Mouse (Mus musculus): ENCODE measurements at regions not wholly inside any gene's neighbourhood (a gene's known extent, or its start where the extent isn't known, plus 50 kb on each side); places are given as distances from the start of the nearest gene placed in this dataset.

DNA sequence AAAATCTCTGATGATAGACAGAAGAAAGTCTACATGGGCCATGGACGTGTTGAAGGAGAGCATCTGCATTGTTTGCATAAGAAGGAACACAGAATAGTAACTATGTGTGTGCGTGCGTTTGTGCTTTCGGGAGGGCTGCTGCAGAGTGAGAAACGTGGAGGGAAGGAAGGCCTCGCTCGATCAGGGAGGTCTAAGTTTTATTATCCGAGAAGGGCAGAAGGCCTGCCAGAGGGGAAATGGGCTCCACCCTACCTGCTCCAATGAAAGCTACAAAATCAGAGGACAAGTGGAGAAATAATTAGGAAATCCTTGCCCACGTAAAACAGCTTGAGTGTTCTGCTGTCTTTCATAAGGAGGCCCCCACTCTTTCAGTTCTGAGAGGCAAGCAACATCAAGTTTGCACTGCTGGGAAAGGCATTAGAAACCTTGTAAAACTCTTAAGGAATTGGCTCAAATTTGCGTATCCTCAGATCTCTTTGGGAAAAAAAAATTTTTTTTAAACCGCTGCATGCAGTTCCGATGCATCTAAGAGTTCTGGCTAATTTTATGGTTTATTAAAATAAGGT lies 261.7 kb upstream of the Prickle1 start:
- DNase-seq (ENCODE audit: low spot score) (no peak), ATAC-seq (replicated peaks; ENCODE audit: insufficient number of reproducible peaks, low FRiP score, low TSS enrichment, low read depth) (no peak)
- no peak overlapping the region for H3K27ac ChIP-seq (replicated peaks; ENCODE audit: low read depth, low read length)
- 87% methylated on average over 12 of the region's 12 CpGs for WGBS
- no peaks in the 10 kb centered on the region for H3K27me3 ChIP-seq (ENCODE audit: control insufficient read depth, insufficient read depth, low read length)
- H3K4me1 ChIP-seq (ENCODE audit: control insufficient read depth, insufficient read depth, low read length) = no peaks in the 10 kb centered on the region
- no peak overlapping the region for H3K4me2 ChIP-seq (ENCODE audit: low read depth, low read length)
- H3K9me3 ChIP-seq (replicated peaks; ENCODE audit: control insufficient read depth, low read length) = no peaks in the 10 kb centered on the region
- no peak overlapping the region for H3K9ac ChIP-seq (replicated peaks; ENCODE audit: low read length)
- no peaks in the 10 kb centered on the region for H3K36me3 ChIP-seq (replicated peaks; ENCODE audit: control insufficient read depth, insufficient read depth, low read depth, low read length)
- H3K4me3 ChIP-seq (ENCODE audit: low read depth, low read length) = no peak overlapping the region

DNA sequence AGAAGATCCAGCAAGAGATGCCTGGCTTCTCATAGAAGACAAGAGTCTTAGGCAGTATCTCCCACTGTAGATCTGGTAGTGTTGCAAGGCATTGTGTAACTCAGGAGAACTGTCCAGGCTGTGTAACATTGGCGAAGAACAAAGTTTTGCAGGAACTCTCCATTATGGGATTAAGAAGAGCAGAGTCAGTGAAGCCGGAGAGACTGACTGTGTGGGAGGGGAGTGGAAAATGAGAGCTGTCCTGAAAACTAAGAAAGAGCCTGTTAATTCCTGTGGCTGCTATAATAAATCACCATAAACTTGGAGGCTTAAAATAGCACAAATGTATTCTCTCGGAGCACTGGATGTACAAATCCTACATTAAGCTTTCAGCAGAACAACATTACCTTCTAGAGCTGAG lies 257.5 kb upstream of the Prickle1 start:
- Histone ChIP-seq H3K4me1 (ENCODE audit: control insufficient read depth, insufficient read depth, low read length) (no peaks in the 10 kb centered on the region), H3K9me3 (replicated peaks; ENCODE audit: control insufficient read depth, low read length) (no peaks in the 10 kb centered on the region), H3K27me3 (ENCODE audit: control insufficient read depth, insufficient read depth, low read length) (no peaks in the 10 kb centered on the region), H3K36me3 (replicated peaks; ENCODE audit: control insufficient read depth, insufficient read depth, low read depth, low read length) (no peaks in the 10 kb centered on the region), H3K9ac (replicated peaks; ENCODE audit: low read length) (no peak overlapping the region), H3K4me3 (ENCODE audit: low read depth, low read length) (no peak overlapping the region), H3K27ac (replicated peaks; ENCODE audit: low read depth, low read length) (no peak overlapping the region), H3K4me2 (ENCODE audit: low read depth, low read length) (no peak overlapping the region)
- DNase-seq (ENCODE audit: low spot score) (no peak), ATAC-seq (replicated peaks; ENCODE audit: insufficient number of reproducible peaks, low FRiP score, low TSS enrichment, low read depth) (no peak)
- WGBS = 84% methylated on average over 3 of the region's 3 CpGs

DNA sequence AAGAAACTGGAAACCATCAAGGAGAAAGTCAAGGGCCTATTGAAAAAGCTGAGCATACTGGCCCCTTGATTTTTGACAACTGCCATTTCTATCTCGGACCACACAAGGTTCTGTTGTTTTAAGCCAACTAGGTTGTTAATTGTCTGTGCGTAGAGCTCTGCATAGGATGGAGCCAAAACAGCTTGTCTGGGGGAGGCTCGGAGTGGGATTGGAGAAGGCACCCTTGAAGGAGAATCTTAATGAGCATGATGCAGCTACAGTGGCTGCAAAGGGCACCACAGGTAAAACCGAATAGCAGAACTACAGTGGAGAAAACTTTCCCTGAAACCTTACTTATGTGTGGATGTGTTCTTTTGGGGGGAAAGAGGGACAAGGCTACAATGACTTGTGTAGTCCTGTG lies 256.4 kb upstream of the Prickle1 start:
- Histone ChIP-seq H3K4me1 (ENCODE audit: control insufficient read depth, insufficient read depth, low read length) (no peaks in the 10 kb centered on the region), H3K9ac (replicated peaks; ENCODE audit: low read length) (no peak overlapping the region), H3K4me3 (ENCODE audit: low read depth, low read length) (no peak overlapping the region), H3K4me2 (ENCODE audit: low read depth, low read length) (no peak overlapping the region), H3K36me3 (replicated peaks; ENCODE audit: control insufficient read depth, insufficient read depth, low read depth, low read length) (no peaks in the 10 kb centered on the region), H3K9me3 (replicated peaks; ENCODE audit: control insufficient read depth, low read length) (no peaks in the 10 kb centered on the region), H3K27me3 (ENCODE audit: control insufficient read depth, insufficient read depth, low read length) (no peaks in the 10 kb centered on the region), H3K27ac (replicated peaks; ENCODE audit: low read depth, low read length) (no peak overlapping the region)
- ATAC-seq (replicated peaks; ENCODE audit: insufficient number of reproducible peaks, low FRiP score, low TSS enrichment, low read depth) = no peak
- no peak for DNase-seq (ENCODE audit: low spot score)
- 91% methylated on average over 4 of the region's 4 CpGs for WGBS

DNA sequence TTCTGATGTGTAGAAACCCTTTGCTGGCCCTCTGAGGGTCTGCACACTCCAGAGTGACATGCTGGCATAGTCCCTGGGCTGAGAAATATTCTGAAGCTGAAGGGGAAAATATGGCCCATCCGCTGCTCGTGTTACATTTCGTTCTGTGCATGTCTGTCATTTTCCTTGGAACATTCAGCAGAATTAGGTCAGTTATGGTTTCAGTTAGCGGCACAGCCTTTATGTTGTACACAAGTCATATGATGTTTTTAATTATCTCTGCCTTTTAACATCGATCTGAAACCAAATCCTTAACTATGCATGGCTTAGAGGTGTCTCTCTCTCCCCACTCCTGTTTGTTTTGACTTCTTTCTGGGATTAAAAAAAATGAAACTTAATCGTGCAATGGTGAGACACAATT lies 254.7 kb upstream of the Prickle1 start:
- H3K27ac ChIP-seq (replicated peaks; ENCODE audit: low read depth, low read length) = no peak overlapping the region; the same call in 1 of the 2 replicates
- DNase-seq (ENCODE audit: low spot score) (peak; percentile 82), ATAC-seq (replicated peaks; ENCODE audit: insufficient number of reproducible peaks, low FRiP score, low TSS enrichment, low read depth) (peak; percentile 76; the same call in 1 of the 2 replicates)
- no peaks in the 10 kb centered on the region for H3K36me3 ChIP-seq (replicated peaks; ENCODE audit: control insufficient read depth, insufficient read depth, low read depth, low read length)
- H3K9ac ChIP-seq (replicated peaks; ENCODE audit: low read length) = no peak overlapping the region
- no peaks in the 10 kb centered on the region for H3K9me3 ChIP-seq (replicated peaks; ENCODE audit: control insufficient read depth, low read length)
- no peaks in the 10 kb centered on the region for H3K27me3 ChIP-seq (ENCODE audit: control insufficient read depth, insufficient read depth, low read length)
- WGBS = 29% methylated on average over 6 of the region's 6 CpGs
- no peak overlapping the region for H3K4me3 ChIP-seq (ENCODE audit: low read depth, low read length)
- H3K4me1 ChIP-seq (ENCODE audit: control insufficient read depth, insufficient read depth, low read length) = no peaks in the 10 kb centered on the region
- no peak overlapping the region for H3K4me2 ChIP-seq (ENCODE audit: low read depth, low read length)

DNA sequence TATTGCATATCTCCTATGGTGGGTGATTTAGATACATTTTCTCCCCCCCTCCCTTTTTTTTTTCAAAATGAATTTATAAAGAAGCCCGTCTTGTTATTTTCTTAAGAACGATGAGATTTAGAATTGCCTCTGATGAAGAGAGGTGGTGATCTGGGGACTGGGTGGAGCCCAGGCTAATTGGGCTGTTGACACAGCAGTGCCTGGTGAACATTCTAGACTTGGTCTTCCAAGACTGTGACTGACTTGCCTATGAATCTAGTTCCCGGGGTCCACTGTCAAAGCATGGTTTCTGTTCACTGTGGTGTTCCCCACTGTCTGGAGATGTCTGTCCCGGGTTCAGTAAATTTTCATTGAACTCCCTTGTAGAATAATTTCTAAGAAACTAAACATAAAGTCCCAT lies 253.1 kb upstream of the Prickle1 start:
- no peaks in the 10 kb centered on the region for H3K36me3 ChIP-seq (replicated peaks; ENCODE audit: control insufficient read depth, insufficient read depth, low read depth, low read length)
- whole genome bisulfite sequencing = 94% methylated on average over 4 of the region's 4 CpGs
- H3K4me2 ChIP-seq (ENCODE audit: low read depth, low read length) = no peak overlapping the region
- no peak overlapping the region for H3K4me3 ChIP-seq (ENCODE audit: low read depth, low read length)
- no peak for ATAC-seq (replicated peaks; ENCODE audit: insufficient number of reproducible peaks, low FRiP score, low TSS enrichment, low read depth)
- H3K9ac ChIP-seq (replicated peaks; ENCODE audit: low read length) = no peak overlapping the region
- H3K27ac ChIP-seq (replicated peaks; ENCODE audit: low read depth, low read length) = no peak overlapping the region
- no peaks in the 10 kb centered on the region for H3K9me3 ChIP-seq (replicated peaks; ENCODE audit: control insufficient read depth, low read length)
- no peaks in the 10 kb centered on the region for H3K4me1 ChIP-seq (ENCODE audit: control insufficient read depth, insufficient read depth, low read length)
- H3K27me3 ChIP-seq (ENCODE audit: control insufficient read depth, insufficient read depth, low read length) = no peaks in the 10 kb centered on the region
- no peak for DNase-seq (ENCODE audit: low spot score)

DNA sequence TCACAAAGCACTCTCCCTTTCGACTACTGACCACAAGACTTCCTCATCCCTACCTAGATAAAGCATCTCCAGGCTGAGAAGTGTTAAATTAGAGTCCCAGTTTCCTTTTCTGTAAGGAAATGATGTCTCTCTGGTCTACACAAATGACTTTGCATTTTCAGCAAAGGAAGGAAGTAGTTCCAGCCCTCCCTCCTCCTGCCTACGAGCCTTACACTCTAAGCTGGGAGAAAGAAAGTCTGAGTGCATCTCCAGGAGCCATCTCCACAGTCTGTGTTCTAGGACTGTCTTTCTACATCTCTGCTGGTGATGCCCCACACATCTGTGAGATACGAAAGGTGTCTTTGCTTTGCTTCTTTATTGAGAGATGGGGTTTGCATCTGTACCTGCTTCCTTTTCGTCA lies 251.1 kb upstream of the Prickle1 start:
- no peak for DNase-seq (ENCODE audit: low spot score)
- Histone ChIP-seq H3K4me2 (ENCODE audit: low read depth, low read length) (no peak overlapping the region), H3K27me3 (ENCODE audit: control insufficient read depth, insufficient read depth, low read length) (no peaks in the 10 kb centered on the region), H3K9me3 (replicated peaks; ENCODE audit: control insufficient read depth, low read length) (no peaks in the 10 kb centered on the region), H3K4me1 (ENCODE audit: control insufficient read depth, insufficient read depth, low read length) (no peaks in the 10 kb centered on the region), H3K27ac (replicated peaks; ENCODE audit: low read depth, low read length) (no peak overlapping the region), H3K4me3 (ENCODE audit: low read depth, low read length) (no peak overlapping the region), H3K9ac (replicated peaks; ENCODE audit: low read length) (no peak overlapping the region), H3K36me3 (replicated peaks; ENCODE audit: control insufficient read depth, insufficient read depth, low read depth, low read length) (no peaks in the 10 kb centered on the region)
- 92% methylated on average over 4 of the region's 4 CpGs for WGBS
- ATAC-seq (replicated peaks; ENCODE audit: insufficient number of reproducible peaks, low FRiP score, low TSS enrichment, low read depth) = no peak

DNA sequence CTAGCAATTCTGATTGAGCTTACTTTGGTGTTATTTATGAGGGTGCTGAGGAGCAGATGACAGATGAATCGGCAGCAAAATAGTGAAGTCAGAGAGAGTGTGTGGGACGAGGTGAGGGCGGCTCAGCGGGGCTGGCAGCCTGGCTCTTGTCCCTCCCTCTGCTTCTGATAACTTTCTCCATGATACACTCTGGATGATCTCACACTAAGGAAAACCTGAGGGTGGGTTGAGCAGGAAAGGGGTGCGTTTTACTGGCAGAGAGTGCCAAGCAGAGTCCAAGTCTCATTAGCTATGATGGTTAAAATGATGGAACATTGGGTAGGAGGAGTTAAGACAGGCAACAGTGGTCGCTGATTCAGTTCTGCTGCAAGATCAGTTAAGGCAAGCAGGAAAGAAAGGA lies 250.1 kb upstream of the Prickle1 start:
- Histone ChIP-seq H3K9me3 (replicated peaks; ENCODE audit: control insufficient read depth, low read length) (no peaks in the 10 kb centered on the region), H3K27me3 (ENCODE audit: control insufficient read depth, insufficient read depth, low read length) (no peaks in the 10 kb centered on the region)
- 91% methylated on average over 6 of the region's 6 CpGs for WGBS

DNA sequence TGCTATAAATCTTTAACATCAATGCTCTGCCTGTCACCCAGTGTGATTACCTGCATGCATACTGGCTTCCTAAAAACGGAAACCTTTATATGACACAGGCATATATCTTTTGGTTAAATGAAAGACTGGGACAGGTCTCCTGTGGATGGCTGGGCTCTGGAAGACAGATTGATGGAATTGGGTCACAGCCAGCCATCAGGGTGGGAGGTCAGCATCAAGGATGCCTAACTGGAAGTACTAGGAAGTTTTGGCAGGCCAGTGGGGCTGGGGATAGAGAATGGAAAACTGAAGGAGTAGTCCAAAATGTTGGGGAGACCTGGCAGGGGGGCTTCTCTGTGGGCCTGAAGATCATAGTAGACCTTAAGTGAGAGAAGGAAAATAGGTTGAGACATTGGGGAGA lies 237.3 kb upstream of the Prickle1 start:
- WGBS = 92% methylated on average over 1 of the region's 1 CpGs
- H3K27me3 ChIP-seq (ENCODE audit: control insufficient read depth, insufficient read depth, low read length) = no peaks in the 10 kb centered on the region
- H3K4me3 ChIP-seq (ENCODE audit: low read depth, low read length) = no peak overlapping the region
- no peak overlapping the region for H3K4me2 ChIP-seq (ENCODE audit: low read depth, low read length)
- H3K9ac ChIP-seq (replicated peaks; ENCODE audit: low read length) = no peak overlapping the region
- no peak overlapping the region for H3K27ac ChIP-seq (replicated peaks; ENCODE audit: low read depth, low read length)
- no peaks in the 10 kb centered on the region for H3K9me3 ChIP-seq (replicated peaks; ENCODE audit: control insufficient read depth, low read length)
- no peaks in the 10 kb centered on the region for H3K36me3 ChIP-seq (replicated peaks; ENCODE audit: control insufficient read depth, insufficient read depth, low read depth, low read length)
- no peak for ATAC-seq (replicated peaks; ENCODE audit: insufficient number of reproducible peaks, low FRiP score, low TSS enrichment, low read depth)
- DNase-seq (ENCODE audit: low spot score) = no peak
- H3K4me1 ChIP-seq (ENCODE audit: control insufficient read depth, insufficient read depth, low read length) = no peaks in the 10 kb centered on the region

More for the DNA sequence above, 250.1 kb upstream of the Prickle1 start:
- DNase-seq (ENCODE audit: low spot score) = no peak
- Histone ChIP-seq H3K4me2 (ENCODE audit: low read depth, low read length) (no peak overlapping the region), H3K9ac (replicated peaks; ENCODE audit: low read length) (no peak overlapping the region), H3K27ac (replicated peaks; ENCODE audit: low read depth, low read length) (no peak overlapping the region), H3K36me3 (replicated peaks; ENCODE audit: control insufficient read depth, insufficient read depth, low read depth, low read length) (no peaks in the 10 kb centered on the region), H3K4me1 (ENCODE audit: control insufficient read depth, insufficient read depth, low read length) (no peaks in the 10 kb centered on the region), H3K4me3 (ENCODE audit: low read depth, low read length) (no peak overlapping the region)
- ATAC-seq (replicated peaks; ENCODE audit: insufficient number of reproducible peaks, low FRiP score, low TSS enrichment, low read depth) = no peak
